Mouse (Mus musculus) right cerebral cortex, postnatal 4 days (tissue): ENCODE data around the gene Kcnh4.

Source experiments
- DNase-seq: peaks from one replicate; pipeline ENCODE4 v3.0.0-alpha.2; 2022

Kcnh4 gene

DNA sequence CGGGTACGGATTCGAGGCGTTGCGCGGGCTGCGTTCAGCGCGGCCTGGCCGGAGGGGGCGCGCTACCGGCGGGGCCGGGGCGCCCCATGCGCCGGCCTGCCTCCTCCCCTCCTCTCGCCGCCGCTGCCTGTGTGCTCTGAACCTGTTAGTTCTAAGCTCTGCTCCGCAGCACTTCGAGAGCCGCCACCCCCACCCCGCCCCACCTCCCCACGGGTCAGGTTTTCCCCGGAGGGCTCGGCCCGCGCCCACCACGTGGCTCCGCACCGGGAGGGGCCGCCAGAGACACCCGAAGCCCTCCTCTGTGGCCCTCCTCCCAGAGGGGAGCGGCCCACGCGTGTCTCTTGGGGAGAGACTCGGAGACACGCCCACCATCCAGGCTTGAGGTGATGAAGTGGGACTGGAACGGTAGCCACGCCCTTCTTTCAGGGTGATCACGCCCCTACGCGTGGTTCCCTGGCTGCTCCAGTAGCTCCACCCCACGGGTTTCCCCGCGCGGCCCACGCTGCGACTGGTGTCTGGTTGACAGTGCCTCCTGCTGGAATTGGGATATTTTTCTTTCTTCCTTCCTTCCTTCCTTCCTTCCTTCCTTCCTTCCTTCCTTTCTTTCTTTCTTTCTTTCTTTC lies at the start of gene Kcnh4:
Gene Kcnh4 (minus strand): TSS at position 332 of the 623 bp plus-strand sequence.
- DNase-seq = peak; percentile 77

GRCm38 (mm10) chr11:100806380-100807305 lies 46.9 kb upstream of the Kcnh4 start:
- no peak for DNase-seq

- no peak for DNase-seq
These were observed 45.8 kb upstream of the Kcnh4 start for GRCm38 (mm10) chr11:100805535-100805934.

DNA sequence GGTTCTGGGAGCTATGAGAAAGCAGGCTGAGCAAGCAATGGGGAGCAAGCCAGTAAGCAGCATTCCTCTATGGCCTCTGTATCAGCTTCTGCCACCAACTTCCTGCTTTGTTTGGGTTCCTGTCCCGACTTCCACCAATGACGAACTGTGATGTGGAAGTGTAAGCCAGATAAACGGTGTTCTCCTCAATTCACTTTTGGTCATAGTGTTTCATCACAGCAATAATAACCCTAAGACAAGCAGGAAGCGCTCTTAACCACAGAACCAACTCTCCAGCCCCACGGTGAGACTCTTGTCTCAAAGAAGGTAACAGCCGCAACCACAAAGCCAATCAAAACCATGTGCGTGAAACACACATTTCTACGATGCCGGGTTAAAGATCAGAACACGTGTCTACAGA lies 44.7 kb upstream of the Kcnh4 start:
- no peak for DNase-seq

DNA sequence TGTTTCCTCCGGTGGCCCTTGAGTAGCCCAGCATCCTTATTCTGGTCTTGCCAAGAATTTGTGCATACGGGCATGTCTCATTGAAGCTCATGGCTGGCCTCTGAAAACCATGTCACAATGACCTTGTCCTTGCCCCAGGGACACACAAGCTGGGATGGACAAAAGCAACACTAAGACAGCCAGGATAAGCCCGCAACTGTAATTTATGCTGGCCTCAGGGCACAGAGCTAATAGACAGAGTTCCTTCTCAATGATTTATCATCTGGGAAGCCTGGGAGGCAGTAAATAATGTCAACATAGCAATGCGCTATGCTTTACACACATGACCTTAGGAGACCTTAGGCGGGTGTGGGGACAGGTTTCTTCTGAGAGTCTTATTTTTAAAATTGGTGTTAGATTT lies 39.7 kb upstream of the Kcnh4 start:
- no peak for DNase-seq

DNA sequence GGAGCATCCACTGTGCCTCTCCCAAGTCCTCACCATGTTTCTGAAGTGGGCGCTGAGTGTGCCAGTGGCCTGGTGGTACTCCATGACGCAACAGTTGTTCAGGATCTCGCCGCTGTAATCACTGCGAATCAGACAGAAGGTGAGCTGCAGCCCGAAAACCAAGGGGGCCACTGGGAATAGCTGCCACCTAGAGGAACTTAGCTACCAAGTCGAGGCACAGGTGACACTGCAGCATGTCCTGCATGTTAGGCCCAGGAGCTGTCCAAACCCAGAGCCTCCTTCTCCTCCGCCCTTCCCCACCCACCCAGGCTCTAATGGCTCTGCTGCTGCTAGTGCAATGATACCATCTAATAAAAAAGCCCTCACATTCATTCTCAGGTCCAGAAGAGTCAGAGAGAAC lies 36.8 kb upstream of the Kcnh4 start:
- no peak for DNase-seq

DNA sequence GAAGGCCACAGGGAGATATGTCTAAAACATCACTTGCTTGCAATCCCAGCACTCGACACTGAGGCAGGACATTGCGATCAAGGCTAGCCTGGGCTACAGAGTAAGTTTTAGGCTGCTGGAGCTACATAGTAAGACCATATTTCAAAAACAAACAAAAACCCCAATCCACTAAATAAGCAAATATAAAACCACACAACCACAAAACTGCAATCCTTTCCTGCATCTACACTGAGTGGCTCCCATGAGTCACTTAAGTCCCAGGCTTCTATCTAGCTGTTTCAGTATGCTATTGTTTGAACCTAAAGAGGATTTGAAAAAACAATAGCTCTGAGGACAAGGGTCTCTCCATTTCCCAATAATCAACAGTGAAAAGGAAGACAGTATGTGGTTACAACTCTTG lies 35.6 kb upstream of the Kcnh4 start:
- no peak for DNase-seq

DNA sequence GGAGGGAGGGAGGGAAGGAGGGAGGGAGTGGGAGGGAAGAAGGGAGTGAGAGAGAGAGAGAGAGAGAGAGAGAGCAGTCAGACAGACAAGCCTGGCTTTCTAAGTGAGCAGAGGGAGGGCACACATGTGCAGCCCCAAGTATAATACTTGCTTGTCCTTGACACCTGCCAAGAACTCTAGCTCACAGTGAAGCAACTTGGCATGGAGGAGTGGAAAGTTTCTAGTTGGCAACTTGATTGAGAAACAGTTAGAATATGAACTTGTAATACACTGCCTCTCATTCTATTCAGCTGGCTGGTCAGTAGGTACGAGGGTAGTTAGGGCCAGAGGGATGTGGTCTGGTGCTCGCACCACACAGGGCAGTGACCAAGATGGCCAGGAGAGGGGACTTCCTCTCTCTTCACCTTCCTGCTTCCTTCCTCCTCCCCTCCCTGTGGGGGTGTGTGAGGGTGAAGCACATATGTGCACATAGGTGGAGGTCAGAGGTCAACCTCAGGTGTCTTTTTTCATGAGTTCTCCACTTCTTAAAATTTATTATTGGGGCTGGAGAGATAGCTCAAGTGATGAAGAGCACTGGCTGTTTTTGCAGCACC lies 31.8 kb upstream of the Kcnh4 start:
- DNase-seq = no peak

GRCm38 (mm10) chr11:100790644-100791043 lies 30.9 kb upstream of the Kcnh4 start:
- DNase-seq = peak; percentile 41

DNA sequence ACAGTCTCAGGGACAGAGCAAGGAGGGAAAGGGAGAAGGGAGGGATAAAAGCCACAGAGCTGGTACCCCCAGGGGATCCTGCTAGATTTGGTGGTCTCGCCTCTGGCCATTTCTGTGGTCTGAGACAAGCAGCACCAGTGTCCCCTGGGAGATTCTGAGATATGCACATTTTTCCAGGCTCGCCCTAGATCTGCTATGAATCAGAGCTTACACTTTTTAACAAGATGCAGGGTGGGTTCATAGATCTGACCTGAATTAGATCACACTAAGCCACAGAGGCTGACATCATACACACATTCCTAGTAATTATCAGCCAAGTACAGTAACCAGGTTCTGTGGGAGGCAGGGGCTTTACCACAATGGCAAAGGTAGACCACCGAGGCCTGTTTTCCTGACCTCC lies 30.0 kb upstream of the Kcnh4 start:
- DNase-seq = no peak

DNA sequence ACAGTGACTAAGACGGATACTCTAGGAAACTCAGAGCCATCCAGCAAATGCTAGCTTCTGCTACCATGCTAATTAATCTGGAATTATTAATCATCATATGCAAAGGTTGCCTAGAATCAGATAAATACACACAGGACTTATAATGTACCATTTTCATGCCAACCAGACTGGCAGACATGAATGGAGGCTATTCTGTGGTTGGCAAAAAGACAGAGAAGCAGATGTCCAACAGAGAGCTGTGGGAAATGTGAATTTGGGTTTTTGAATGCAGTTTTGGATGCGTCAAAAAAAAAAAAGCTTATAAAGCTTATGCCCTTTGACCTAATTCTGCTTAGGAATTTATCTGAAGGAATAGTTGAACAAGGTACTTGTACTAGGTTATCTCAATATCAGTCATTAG lies 26.0 kb upstream of the Kcnh4 start:
- DNase-seq = no peak

DNA sequence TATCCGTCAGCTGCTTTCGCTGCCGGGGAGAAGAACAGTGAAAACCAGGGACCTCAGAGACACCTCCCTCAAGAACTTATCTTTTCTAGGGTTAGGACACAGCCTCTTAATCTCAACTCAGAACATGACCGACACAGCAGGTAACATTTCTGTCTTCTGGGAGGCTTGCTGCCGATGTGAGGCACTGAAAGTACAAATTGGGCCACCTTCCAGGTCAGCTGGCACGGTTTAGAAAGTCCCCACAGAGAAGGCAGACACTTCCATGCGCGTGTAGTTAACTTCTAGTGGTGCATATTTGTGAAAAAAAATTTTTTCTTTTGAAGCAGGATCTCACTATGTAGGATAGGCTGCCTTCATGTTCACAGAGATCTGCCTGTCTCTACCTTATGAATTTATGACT lies 24.5 kb upstream of the Kcnh4 start:
- no peak for DNase-seq

GRCm38 (mm10) chr11:100782568-100782967 lies 22.8 kb upstream of the Kcnh4 start:
- DNase-seq = no peak

DNA sequence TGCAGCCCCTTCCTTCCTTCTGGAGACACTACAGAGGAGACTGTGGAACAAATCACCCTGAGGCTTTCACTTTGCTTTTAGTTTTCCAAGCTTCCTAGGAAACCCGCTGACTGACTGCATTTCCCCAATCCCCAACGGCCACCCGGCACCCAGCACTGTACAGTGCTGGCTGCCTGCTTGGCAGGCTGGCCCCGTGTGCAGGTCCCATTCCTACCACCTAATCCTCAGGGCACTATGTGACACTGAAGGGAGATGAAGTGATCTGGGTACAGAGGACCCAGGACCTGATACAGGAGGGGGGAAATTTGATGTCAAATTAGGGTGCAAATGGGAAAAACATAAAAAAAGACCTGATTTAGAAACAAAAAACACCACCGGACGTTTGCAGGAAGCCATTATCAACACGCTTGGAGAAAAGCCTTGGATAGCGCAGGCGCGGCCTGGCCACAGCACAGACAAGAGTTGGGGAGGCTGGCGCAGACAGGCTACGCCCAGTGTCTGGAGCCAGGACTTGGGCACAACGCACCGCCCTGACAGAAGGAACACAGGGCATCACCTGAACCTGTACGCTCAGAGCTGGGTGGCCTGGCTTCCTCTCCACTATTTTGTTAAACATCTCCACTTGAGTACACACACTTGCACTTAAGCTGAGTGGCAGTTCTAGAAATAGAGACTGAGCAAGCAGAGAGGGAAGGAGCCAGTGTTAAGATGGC lies 22.2 kb upstream of the Kcnh4 start:
- DNase-seq = no peak

DNA sequence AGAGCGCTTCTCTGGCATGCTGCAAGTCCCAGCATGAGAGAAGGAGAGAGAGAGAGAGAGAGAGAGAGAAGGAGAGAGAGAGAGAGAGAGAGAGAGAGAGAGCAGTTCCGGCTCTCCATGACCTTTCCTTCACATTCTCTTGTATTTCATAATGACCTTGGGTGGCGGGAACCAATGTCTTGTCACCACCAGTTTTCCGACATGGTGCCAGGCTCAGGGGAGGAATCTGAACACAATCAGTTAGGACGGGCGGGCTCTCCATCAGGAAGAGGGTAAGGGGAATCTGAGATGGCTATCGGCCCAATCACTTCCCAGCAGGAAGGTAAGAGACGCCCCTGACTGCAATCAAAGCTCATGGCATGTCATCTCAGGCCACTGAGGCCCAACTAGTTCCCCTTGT lies 20.5 kb upstream of the Kcnh4 start:
- no peak for DNase-seq

- no peak for DNase-seq
These were observed 18.3 kb upstream of the Kcnh4 start for GRCm38 (mm10) chr11:100778069-100778468.

- no peak for DNase-seq
These were observed 16.2 kb upstream of the Kcnh4 start for GRCm38 (mm10) chr11:100775921-100776320.

- no peak for DNase-seq
These were observed 14.5 kb upstream of the Kcnh4 start for GRCm38 (mm10) chr11:100774261-100774660.

- peak; percentile 65 for DNase-seq
These were observed 11.1 kb upstream of the Kcnh4 start, which contains the start of gene Ghdc for GRCm38 (mm10) chr11:100770646-100771408. Gene Ghdc (minus strand): TSS chr11:100770957.

GRCm38 (mm10) chr11:100769980-100770379 lies 10.2 kb upstream of the Kcnh4 start:
- DNase-seq = no peak

DNA sequence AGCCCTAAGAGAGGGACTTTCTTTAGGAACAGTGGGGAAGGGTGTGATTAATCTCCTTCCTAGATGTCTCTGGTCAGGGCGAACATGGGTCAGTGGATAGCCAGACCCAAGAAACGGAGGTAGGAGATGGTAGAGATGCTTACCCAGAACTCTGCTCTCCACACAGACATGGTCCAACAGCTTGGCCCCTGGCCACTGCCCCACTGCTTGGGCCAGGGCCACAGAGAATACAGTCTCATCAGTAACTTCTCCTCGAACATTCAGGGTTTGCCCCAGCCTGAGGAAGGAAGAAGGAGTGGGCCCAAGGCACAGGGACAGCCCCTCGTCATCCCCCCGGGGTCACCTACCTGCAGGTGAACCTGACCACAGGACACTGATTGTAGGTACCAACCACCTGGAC lies 8.1 kb upstream of the Kcnh4 start:
- DNase-seq = no peak

GRCm38 (mm10) chr11:100766726-100767125 lies 7.0 kb upstream of the Kcnh4 start:
- DNase-seq = no peak
